Mouse (Mus musculus): Measurements from ENCODE around the gene Dnaja1. TPM values are rescaled to one million over a fixed set of nuclear protein-coding genes. Genes with fewer than 3 reads are reported as not detected.
A peak's percentile ranks its signal among the peaks of the same experiment; 100 is the strongest.

Dnaja1 gene
- 100 to 1,000 TPM; 227 to 253 TPM for total RNA-seq (2021)
- long read RNA-seq, experiment 1, full-length matches to known transcripts = 209 of 238 reads
- long read RNA-seq, experiment 1, partial matches to known transcripts = 10 of 238 reads
- long read RNA-seq, experiment 1, other reads (novel, unspliced or antisense) = 19 of 238 reads
- long read RNA-seq, experiment 2, full-length matches to known transcripts = 383 of 442 reads
- long read RNA-seq, experiment 2, partial matches to known transcripts = 17 of 442 reads
- long read RNA-seq, experiment 2, other reads (novel, unspliced or antisense) = 42 of 442 reads

DNA sequence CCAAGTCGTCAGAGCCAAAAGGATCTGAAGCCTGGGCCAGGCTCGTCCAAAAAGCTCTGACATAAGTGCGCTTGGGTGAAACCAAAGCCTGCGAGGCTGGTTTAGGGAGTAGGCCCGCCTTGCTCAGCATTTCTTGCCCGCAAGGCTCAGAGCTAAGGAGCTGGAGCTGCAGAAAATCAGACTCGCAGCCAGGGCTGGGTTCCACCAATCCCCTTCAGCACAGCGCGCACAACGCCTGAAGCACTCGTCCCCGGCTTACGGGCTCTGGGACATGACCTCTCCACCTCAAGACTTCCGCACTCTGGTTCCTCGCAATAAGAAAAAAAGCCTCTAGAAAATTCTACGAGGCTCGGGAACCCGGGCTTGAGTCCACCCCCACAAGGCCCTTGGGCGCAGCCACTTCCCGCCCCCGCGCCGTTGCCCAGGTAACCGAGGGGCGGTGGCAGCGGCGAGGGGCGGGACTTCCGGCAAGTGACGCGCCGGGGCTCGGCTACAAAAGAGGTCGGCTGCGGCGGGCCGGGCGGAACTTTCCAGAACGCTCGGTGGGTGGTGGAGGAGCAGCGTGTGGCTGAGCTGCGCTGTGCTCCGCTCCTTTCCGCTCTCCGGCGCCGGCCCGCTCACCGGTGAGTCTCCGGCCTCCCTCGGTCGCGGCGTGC, at the start of gene Dnaja1:
Gene Dnaja1 (plus strand): TSS at position 140 of the 656 bp plus-strand sequence.
- DNase-seq (ENCODE audit: low spot score in 2 of 2) = peak; percentile 97 to 99

DNA sequence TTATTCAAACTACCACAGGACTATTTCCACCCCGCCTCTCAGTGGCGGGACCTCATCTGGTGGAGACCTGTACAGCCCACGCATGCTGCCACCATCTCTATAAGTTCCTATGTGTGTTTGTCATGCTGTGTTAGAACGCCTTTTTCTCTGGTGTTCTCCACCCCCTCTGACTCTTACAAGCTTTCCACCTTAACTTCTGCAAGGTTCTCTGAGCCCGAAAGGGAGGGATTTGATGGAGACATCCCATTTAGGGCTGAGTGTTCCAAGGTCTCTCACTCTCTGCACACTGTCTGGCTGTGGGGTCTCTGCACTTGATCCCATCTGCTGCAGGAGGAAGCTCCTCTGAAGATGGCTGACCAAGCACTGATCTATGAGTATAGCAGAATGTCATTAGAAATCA, 48.4 kb upstream of the Dnaja1 start:
- no peak for DNase-seq (ENCODE audit: low spot score in 2 of 2)

DNA sequence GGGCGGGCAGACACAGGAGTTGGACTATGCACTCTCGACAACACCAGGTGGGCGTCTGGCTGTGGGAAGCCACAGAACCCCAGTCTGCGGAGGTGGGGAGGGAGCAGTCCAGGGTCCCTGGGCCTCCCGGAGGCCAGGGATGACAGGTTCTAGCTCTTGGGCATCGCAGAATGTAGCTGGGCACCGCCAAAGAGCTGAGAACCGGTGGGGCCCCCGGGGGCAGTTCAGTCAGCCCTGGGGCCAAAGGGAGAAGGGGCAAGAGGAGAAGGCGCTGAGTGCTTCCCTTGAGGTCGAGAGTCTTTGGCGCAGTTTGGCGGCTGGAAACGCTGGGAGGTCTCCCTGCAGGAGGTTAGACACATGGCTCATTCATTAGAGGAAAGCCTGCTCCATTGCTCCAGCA, 45.6 kb upstream of the Dnaja1 start:
- no peak for DNase-seq (ENCODE audit: low spot score in 2 of 2)

DNA sequence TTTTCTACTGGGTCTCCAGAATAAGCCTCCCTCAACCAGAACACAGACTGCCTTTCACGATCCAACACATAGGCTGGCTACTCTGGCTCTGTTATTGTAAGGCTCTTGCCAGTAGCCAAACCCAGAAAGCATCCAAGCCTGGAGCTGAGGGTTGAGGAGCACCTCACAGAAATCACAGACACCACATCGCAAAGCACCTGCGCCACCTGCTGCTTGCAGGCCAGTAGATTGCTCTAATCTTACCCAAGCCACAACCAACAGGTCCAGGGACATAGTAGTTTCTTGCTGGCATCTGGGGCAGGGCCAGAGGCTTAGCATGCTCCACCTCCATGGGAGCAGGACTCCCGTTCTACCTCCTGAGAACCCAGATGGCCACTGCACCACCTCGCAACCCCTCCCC, 44.8 kb upstream of the Dnaja1 start:
- DNase-seq (ENCODE audit: low spot score in 2 of 2) = no peak

DNA sequence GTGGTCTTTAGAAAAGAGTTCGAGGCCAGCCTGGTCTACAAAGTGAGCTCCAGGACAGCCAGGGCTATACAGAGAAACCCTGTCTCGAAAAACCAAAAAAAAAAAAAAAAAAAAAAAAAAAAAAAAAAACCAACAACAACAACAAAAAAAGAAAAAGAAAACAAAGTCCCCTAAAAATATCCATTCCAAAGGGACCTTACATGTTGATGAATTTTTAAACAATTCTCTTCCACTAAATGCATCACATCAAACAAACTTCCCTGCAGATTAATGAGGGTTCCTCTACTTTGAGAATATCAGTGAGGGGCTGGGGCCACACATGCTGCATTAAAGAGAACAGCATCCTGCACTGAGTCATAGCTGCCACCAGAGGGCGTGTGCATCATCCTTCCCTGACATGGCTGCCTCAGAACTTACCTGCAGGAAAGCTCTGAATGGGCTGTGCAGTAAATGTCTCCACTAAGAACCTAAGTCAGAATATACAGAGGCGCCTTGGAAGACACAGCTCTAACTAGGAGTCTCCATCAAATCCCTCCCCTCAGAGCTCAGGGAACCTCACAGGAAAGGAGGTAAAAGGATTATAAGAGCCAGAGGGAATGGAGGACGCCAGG, 41.6 kb upstream of the Dnaja1 start:
- no peak for DNase-seq (ENCODE audit: low spot score in 2 of 2)

DNA sequence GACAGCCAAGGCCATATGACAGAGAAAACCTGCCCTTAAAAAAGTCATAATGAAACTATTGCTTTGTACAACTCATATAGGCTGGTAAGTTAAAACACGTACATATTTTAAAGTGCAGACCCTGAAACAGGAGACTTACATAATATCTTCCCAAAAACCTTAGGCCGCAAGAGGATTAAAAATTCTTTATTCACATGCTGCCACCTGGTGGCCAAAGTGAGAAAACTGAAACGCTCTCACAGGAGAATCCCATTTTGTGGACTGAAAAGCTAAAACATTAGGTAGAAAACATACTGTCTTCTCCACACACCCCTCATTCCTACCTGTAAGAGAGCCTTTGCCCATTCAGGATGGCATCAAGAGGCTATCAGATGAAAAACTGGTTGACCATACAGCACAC, 40.0 kb upstream of the Dnaja1 start:
- DNase-seq (ENCODE audit: low spot score in 2 of 2) = no peak

DNA sequence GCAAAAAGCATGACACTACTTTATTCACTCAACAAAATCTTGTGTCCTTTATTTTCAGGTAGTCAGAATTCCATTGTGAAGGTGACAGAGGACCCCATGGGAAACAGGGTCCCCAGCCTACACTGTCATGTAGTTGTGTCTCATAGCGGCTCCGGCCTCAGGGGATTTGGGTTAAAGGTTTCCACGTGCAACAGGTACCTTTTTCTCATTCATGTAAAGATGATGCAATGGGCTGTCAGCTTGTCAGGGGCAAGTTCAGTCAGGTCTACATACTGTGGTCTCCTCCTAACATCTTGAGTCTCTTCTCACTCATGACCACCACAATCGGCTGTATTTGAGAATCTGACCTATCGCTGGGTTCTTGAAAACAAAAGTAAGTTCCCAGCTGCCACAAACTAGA, 39.6 kb upstream of the Dnaja1 start:
- DNase-seq (ENCODE audit: low spot score in 2 of 2) = no peak

DNA sequence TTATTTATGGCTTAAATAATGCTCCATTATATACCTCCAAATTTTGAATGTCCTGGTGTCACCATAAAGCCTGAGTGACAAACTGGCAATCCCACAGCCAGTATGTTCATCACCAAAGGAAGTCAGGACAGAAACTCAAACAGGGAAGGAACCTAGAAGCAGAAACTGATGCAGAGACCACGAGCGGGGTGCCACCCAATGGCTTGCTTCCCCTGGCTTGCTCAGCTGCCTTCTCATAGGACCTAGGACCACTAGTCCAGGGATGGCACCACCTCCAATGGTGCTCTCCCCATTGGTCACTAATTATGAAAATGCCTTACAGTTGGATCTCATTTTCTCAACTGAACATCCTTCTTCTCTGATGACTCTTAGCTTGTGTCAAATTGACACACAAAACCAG, 38.6 kb upstream of the Dnaja1 start:
- DNase-seq (ENCODE audit: low spot score in 2 of 2) = no peak

DNA sequence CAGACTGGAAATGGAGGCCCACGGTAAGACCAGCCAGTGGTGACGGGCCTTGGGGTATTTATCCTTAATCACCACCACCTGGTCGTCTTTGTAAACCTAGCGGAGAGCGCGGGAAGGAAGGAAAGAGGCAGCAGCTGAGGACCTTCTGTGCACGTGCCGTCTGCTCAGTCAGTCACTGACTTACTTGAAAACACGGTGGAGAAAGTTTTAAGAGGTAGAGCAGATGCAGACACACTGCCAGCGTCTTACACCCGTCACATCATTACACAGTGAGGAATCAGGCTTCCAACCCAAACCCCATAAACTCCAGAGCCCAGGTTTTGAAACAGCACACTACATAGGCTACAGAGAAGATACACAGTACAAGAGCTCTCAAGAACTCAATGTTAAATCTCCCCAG, 30.9 kb upstream of the Dnaja1 start:
- DNase-seq (ENCODE audit: low spot score in 2 of 2) = no peak

DNA sequence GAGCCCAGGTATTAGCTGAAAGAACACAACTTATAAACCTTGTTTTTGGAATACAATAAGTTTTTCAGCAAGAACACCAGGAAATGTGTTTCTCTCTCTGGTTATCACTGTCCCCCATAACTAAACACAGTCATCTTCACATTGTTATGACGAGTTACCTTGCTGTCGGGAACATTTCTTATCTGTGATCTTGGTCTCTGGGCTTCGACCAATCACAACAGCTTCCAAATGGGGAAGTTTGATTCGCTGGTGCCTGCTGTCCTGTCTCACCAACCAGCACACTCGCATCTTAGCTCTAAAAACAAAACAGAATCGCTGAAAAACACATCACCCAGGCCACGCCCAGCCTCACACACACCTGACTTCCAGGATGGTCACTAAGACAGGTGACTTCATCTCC, 24.9 kb upstream of the Dnaja1 start:
- no peak for DNase-seq (ENCODE audit: low spot score in 2 of 2)

DNA sequence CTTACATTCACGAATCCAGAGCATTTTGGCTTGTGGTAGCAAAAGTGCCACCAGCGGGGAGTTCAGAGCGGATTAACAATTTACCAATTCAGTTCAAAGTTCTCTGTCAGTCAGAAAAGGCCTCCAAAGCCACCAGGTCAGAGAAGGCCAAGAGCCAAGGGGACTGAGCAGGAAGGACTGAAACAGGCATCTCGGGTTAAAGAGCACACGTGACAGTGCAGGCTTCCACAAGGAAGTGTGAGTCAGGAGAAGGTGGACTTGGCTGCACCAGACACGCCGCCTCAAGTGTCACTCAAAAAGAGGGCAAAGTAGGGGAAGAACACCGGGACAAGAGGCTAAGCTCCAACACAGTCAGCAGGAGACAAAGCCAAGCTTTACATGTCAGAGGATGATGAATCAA, 21.7 kb upstream of the Dnaja1 start:
- DNase-seq (ENCODE audit: low spot score in 2 of 2) = no peak

DNA sequence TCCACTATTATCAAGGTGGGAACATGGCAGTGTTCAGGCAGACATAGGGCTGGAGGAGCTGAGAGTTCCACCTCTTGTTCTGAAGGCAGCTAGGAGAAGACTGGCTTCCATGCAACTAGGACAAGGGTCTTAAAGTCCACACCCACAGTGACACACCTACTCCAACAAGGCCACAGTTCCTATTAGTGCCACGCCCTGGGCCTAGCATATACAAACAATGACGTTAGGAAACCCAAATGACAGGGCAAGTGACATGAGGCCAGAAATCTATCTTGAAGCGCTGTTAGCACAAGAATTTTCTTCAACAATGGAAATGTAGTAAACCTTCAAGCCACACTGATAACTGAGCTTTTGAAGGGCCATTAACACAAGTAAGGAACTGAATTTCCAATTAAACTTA, 20.2 kb upstream of the Dnaja1 start:
- no peak for DNase-seq (ENCODE audit: low spot score in 2 of 2)

DNA sequence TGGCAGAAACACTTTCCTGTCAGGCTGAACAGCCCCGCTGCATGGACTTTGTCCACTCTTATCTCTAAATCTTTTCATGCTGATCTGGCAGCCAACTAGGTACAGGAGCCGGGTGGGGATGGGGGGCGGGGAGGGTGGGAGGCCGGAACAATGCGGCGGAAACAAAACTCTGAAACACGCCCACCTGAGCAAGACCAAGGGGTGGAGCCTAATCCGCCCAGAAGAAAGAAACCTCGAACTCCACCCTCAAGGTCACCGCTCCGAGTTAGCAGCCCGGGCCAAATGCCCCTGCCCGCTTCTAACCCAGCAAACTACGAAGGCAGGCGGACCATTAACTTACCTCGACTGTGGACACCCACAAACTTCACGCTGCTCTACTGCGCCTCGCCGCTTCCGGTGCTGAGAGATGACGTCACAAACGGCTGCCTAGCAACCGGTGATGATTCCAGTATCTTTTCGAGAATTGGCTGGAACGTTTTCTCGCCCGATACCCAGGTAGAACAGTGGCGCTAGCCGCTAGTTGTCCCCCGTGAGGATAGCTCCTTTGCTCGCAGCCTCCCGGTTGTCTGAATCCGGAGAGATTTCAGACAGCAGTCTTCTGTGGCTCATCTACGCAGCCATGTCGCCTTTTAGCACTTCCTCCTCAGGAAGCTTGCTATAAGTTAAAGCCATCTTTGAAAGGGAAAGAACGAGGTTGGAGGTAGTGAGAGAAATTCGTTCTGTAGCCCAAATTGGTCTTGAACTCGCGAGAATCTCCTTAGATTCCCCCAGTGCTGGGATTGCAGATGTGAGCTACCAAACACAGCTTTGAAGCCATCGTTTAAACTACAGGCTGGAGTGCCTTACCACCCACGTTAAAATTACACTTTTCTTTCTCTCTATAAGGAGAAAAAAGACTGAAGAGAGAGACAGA, 18.9 kb upstream of the Dnaja1 start, which contains the start of gene Aptx:
Gene Aptx (minus strand): TSS at position 398 of the 913 bp plus-strand sequence.
- DNase-seq (ENCODE audit: low spot score in 2 of 2) = peak; percentile 85 to 93

DNA sequence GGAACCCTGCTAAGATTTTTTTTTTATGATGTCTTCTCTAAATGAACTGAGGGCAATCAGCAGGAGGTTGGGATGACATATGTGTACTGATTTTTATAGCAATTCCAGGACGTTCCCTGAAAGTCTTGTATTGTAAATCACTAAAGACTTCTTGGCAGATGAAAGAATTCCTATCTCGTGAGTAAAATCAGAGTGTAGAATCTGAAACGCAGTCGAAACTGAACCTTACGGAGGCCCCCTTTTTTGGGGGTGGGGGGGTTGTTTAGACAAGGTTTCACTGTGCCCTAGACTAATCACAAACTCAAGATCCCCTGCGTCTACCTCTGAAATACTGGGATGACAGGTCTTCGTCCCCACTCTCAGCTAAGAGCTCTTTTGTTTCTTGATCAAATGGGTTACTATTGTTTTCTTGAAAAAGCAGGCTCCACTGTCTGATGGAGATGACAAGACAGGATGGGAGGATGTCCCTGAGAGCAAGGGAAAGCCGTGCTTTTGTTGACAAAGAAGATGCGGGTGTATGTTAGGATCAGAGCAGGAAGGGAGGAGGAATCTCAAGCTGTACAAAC, 18.2 kb upstream of the Dnaja1 start:
- DNase-seq (ENCODE audit: low spot score in 2 of 2) = no peak

DNA sequence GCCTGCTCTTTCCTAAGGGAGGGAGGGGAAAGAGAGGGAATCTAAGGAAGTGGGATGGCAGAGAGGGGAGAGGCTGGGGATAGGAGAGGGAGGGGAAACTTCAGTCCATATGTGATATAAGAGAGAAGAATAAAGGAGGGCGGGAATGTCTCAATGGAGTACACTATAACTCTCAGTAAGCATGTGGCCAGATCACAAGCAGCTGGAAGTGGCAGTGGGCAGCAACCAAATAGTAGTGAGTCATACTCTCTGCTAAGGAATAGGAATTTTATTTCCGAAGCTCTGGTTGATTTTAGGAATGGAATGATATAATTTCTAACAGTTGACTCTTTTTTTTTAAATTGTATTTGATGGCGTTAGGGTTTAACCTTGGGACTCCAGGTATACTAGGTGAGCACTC, 4.8 kb upstream of the Dnaja1 start:
- no peak for DNase-seq (ENCODE audit: low spot score in 2 of 2)

DNA sequence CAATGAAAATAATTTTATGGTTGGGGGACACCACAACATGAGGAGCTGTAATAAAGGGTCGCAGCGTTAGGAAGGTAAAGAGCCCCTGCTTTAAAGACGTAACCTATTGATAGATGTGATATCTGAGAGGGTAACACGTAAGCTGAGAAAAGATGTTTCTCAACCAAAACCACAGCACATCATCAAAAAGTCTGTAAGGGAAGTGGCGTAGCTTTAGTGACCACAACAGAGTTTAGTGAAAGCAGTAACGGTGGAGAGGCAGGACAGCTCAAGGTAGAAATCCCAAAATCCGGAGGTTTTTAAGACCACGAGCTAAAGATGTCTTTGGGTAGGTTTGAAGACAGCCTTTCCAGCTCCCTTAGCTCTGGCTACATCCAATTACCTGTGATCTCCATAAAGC, 1.0 kb upstream of the Dnaja1 start:
- no peak for DNase-seq (ENCODE audit: low spot score in 2 of 2)

DNA sequence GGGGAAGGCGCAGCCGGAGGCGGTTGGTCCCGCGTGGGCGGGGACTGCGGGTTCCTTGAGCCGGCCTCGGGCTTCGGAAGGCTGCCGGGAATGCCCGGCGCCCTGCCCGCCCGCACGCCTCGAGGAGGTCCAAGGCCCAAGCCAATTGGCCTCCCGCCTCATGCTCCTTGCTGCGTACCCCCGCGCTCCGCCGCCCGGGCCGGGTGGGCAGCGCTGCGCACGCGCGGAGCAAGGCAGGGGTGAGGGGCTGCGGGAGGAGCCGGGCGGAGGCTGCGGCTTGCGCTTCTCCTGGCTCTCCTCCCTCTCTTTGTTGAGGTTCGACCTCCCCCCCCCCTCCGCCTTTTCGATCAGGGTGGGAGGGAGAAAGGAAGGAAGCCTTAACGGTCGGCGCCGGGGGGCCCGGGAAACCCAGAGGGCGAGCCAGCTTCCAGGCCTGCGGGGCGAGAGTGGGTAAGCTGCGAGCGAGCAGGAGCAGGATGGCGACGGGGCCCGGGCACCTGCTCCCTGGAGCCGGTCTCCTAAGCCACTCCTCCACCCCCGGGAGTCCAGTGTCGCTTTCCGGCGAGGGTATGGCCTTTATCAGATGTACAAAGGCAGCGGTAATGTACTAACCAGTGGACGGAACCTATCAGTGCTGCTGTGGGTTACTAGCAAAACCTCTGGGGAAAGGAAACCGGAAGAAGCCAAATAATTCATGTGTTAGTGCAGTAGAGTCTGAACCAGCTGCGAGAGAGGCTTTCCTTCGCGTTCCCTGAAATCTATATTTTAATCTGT, 924 bp downstream of the Dnaja1 start:
- DNase-seq (ENCODE audit: low spot score in 2 of 2) = peak; percentile 57 to 66

DNA sequence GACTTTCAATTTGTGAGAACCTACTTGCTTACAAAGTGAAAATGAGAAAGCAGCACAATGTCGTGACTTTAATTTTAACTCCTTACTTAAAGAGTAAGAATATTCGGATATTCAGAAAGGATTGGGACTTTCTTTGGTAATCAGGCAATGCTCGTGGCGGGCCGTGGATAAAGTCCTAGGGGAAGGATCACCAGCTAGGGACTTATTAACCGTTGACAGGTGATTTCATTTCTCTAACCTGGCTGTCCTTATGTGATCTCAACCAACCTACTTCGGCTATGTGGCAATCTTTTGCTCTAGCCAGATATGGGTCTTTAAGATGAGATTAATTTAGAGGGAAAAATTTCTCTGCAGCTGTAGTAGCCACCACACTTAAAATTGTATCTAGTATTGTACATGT, 3.2 kb downstream of the Dnaja1 start:
- DNase-seq (ENCODE audit: low spot score in 2 of 2) = no peak

DNA sequence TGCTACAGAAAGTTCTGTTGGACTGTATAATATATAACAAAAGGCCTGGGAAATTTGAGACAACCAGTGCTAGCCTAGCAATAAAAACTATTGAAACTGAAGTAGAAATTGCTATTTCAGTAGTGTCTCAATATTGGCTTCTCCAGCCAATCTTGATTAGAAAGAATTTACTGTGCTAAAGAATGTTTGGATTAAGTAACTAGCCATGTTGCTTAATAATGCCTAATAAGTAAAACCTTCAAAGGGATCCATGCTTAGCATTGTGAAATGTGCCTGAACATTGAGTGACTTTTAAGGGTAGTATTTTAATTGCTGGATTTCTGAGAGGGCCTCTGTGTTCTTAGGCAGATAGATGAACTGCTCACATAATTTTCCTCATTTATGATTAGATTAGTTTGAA, 3.6 kb downstream of the Dnaja1 start:
- no peak for DNase-seq (ENCODE audit: low spot score in 2 of 2)

DNA sequence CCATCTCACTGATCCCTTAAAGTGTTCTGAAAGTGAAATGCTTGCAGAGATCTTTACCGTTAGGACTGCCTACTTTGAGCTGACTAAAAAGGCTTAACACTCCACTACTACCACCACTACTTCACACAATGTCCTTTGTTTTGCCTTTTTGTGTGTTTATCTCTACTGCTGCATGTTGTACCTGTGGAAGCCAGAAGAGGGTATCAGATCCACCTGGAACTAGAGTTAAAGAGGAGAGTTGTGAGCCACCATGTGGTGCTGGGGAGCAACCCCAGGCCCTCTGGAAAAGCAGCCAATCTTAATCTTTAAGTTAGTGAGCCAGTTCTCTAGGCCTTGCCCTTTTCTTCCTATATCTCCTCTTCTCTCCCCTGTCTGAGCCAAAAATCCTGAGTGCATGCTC, 5.3 kb downstream of the Dnaja1 start:
- no peak for DNase-seq (ENCODE audit: low spot score in 2 of 2)

Data from adrenal gland, postnatal 4 days (tissue).